Mouse (Mus musculus): ENCODE results near the gene Sspo. TPM values are rescaled to one million over a fixed set of nuclear protein-coding genes. Genes with fewer than 3 reads are reported as not detected.

Gene Sspo
- polyA plus RNA-seq (2012; rRNA removed): 0.18 and 0.22 TPM in 2 replicates

GRCm38 (mm10) chr6:48447929-48448328 is at the start of gene Sspo:
Sspo (plus strand) TSS chr6:48448229.

GRCm38 (mm10) chr6:48445181-48446101 is 2.6 kb upstream of the Sspo start, which contains the start of gene Zfp467:
Zfp467 (minus strand) TSS chr6:48445825.

GRCm38 (mm10) chr6:48537105-48537954 is 89.3 kb downstream of the Sspo start, which contains the start of gene Atp6v0e2:
Atp6v0e2 (plus strand) TSS chr6:48537615.

Other genes starting within 250 kb of the Sspo start
- gene Krba1, start 52.6 kb upstream of the Sspo start, polyA plus RNA-seq (2012; rRNA removed): 2.7 and 3.2 TPM in 2 replicates
- 3.8 and 4.1 TPM in 2 replicates for gene Zfp467, start 2.4 kb upstream of the Sspo start, polyA plus RNA-seq (2012; rRNA removed)
- gene Atp6v0e2, start 89.4 kb downstream of the Sspo start, polyA plus RNA-seq (2012; rRNA removed): 0.55 and 0.67 TPM in 2 replicates
- 3.1 and 4.0 TPM in 2 replicates for gene Lrrc61, start 106.6 kb downstream of the Sspo start, polyA plus RNA-seq (2012; rRNA removed)
- gene Rarres2, start 124.6 kb downstream of the Sspo start, polyA plus RNA-seq (2012; rRNA removed): 77.7 and 123 TPM in 2 replicates
- gene Gm45021, start 141.4 kb downstream of the Sspo start, polyA plus RNA-seq (2012; rRNA removed): 0.37 TPM in 1 of 2 replicates, not detected in the other
- 18.1 and 19.4 TPM in 2 replicates for gene Repin1, start 145.7 kb downstream of the Sspo start, polyA plus RNA-seq (2012; rRNA removed)
- not detected in 2 replicates for gene Gm44965, start 145.7 kb downstream of the Sspo start, polyA plus RNA-seq (2012; rRNA removed)
- gene Zfp775, start 153.8 kb downstream of the Sspo start, polyA plus RNA-seq (2012; rRNA removed): 1.7 and 2.2 TPM in 2 replicates
- gene AI854703, start 178.5 kb downstream of the Sspo start, polyA plus RNA-seq (2012; rRNA removed): 0.20 and 0.21 TPM in 2 replicates
- gene Gimap8, start 199.0 kb downstream of the Sspo start, polyA plus RNA-seq (2012; rRNA removed): 2.7 and 3.0 TPM in 2 replicates
- 6.6 and 7.7 TPM in 2 replicates for gene Gimap9, start 227.9 kb downstream of the Sspo start, polyA plus RNA-seq (2012; rRNA removed)
- 11.2 and 11.3 TPM in 2 replicates for gene Gimap4, start 236.3 kb downstream of the Sspo start, polyA plus RNA-seq (2012; rRNA removed)